Mouse (Mus musculus) urinary bladder, postnatal 25 days (tissue): ENCODE measurements at regions not wholly inside any gene's neighbourhood (a gene's known extent, or its start where the extent isn't known, plus 50 kb on each side); places are given as distances from the start of the nearest gene placed in this dataset.

Experiments used
- DNase-seq: peaks from one replicate; pipeline ENCODE4 v3.0.0; 2022; ENCODE audit warnings: low spot score

- no peak for DNase-seq
These were observed 199.1 kb downstream of the Nuf2 start for GRCm38 (mm10) chr1:169332165-169332564.

- DNase-seq: no peak
These were observed 218.0 kb downstream of the Nuf2 start for GRCm38 (mm10) chr1:169313241-169313640.

- no peak for DNase-seq
These were observed 247.8 kb downstream of the Nuf2 start for GRCm38 (mm10) chr1:169283440-169283839.

GRCm38 (mm10) chr1:169270750-169271149, 260.5 kb downstream of the Nuf2 start:
- DNase-seq: no peak

- no peak for DNase-seq
These were observed 267.1 kb downstream of the Nuf2 start for GRCm38 (mm10) chr1:169263984-169264660.

GRCm38 (mm10) chr1:169254250-169254937, 276.9 kb downstream of the Nuf2 start:
- no peak for DNase-seq

- no peak for DNase-seq
These were observed 279.1 kb downstream of the Nuf2 start for GRCm38 (mm10) chr1:169252189-169252588.

- no peak for DNase-seq
These were observed 282.2 kb downstream of the Nuf2 start for GRCm38 (mm10) chr1:169249021-169249420.

- no peak for DNase-seq
These were observed 290.9 kb downstream of the Nuf2 start for GRCm38 (mm10) chr1:169240377-169240776.

- DNase-seq: no peak
These were observed 292.6 kb downstream of the Nuf2 start for GRCm38 (mm10) chr1:169238671-169239090.

GRCm38 (mm10) chr1:169235276-169235681, 296.0 kb downstream of the Nuf2 start:
- DNase-seq: no peak

GRCm38 (mm10) chr1:169233368-169233767, 297.9 kb downstream of the Nuf2 start:
- DNase-seq: no peak

GRCm38 (mm10) chr1:169230097-169230496, 301.2 kb downstream of the Nuf2 start:
- DNase-seq: no peak

GRCm38 (mm10) chr1:169224431-169224830, 306.8 kb downstream of the Nuf2 start:
- DNase-seq: no peak

GRCm38 (mm10) chr1:169187658-169188057, 343.6 kb downstream of the Nuf2 start:
- DNase-seq: no peak

GRCm38 (mm10) chr1:169170405-169170804, 360.9 kb downstream of the Nuf2 start:
- no peak for DNase-seq

- no peak for DNase-seq
These were observed 363.2 kb downstream of the Nuf2 start for GRCm38 (mm10) chr1:169168033-169168432.

GRCm38 (mm10) chr1:169166041-169166850, 365.0 kb downstream of the Nuf2 start:
- DNase-seq: peak; percentile 7

- DNase-seq: no peak
These were observed 370.4 kb downstream of the Nuf2 start for GRCm38 (mm10) chr1:169160858-169161257.

GRCm38 (mm10) chr1:169160220-169160619, 371.0 kb downstream of the Nuf2 start:
- DNase-seq: no peak

GRCm38 (mm10) chr1:169159786-169160185, 371.5 kb downstream of the Nuf2 start:
- no peak for DNase-seq

- no peak for DNase-seq
These were observed 373.8 kb downstream of the Nuf2 start for GRCm38 (mm10) chr1:169157496-169157895.

- DNase-seq: no peak
These were observed 374.4 kb downstream of the Nuf2 start for GRCm38 (mm10) chr1:169156875-169157274.
